Mouse (Mus musculus): ENCODE data around the gene Rcn3.
"Not testable (repeated sequence)": the region's sequence is repeated elsewhere in the genome, so short reads cannot be mapped to it uniquely, and the experiment has no call there.

Rcn3 gene

GRCm38 (mm10) chr7:45097479-45097878 lies 5.5 kb upstream of the Rcn3 start:
- DNase-seq = no peak

- DNase-seq = not testable (repeated sequence)
Observed at GRCm38 (mm10) chr7:45095965-45096364, 3.9 kb upstream of the Rcn3 start.

GRCm38 (mm10) chr7:45095367-45095766 lies 3.3 kb upstream of the Rcn3 start:
- DNase-seq = no peak

- no peak for DNase-seq
Observed at GRCm38 (mm10) chr7:45094121-45094520, 2.1 kb upstream of the Rcn3 start.

- no peak for DNase-seq
Observed at GRCm38 (mm10) chr7:45093516-45093905, 1.5 kb upstream of the Rcn3 start.

- DNase-seq = no peak
Observed at GRCm38 (mm10) chr7:45092828-45093515, 951 bp upstream of the Rcn3 start.

GRCm38 (mm10) chr7:45091001-45091990 lies 725 bp downstream of the Rcn3 start:
- no peak for DNase-seq

GRCm38 (mm10) chr7:45090251-45090977 lies 1.6 kb downstream of the Rcn3 start:
- no peak for DNase-seq

GRCm38 (mm10) chr7:45088597-45088996 lies 3.4 kb downstream of the Rcn3 start:
- DNase-seq = no peak

GRCm38 (mm10) chr7:45086084-45086483 lies 5.9 kb downstream of the Rcn3 start:
- DNase-seq = no peak

- no peak for DNase-seq
Observed at GRCm38 (mm10) chr7:45083300-45083890, 8.6 kb downstream of the Rcn3 start.

GRCm38 (mm10) chr7:45082401-45083299 lies 9.4 kb downstream of the Rcn3 start:
- DNase-seq = peak; percentile 76

GRCm38 (mm10) chr7:45081016-45081415 lies 11.0 kb downstream of the Rcn3 start:
- no peak for DNase-seq

- peak; percentile 97 for DNase-seq
Observed at GRCm38 (mm10) chr7:45079856-45080255, 12.2 kb downstream of the Rcn3 start.

GRCm38 (mm10) chr7:45078513-45078912 lies 13.5 kb downstream of the Rcn3 start:
- DNase-seq = peak; percentile 88

GRCm38 (mm10) chr7:45077829-45078228 lies 14.2 kb downstream of the Rcn3 start:
- no peak for DNase-seq

- no peak for DNase-seq
Observed at GRCm38 (mm10) chr7:45077322-45077721, 14.7 kb downstream of the Rcn3 start.

- no peak for DNase-seq
Observed at GRCm38 (mm10) chr7:45076501-45076900, 15.5 kb downstream of the Rcn3 start.

GRCm38 (mm10) chr7:45075405-45075804 lies 16.6 kb downstream of the Rcn3 start:
- no peak for DNase-seq

GRCm38 (mm10) chr7:45073949-45074348 lies 18.1 kb downstream of the Rcn3 start:
- DNase-seq = no peak

GRCm38 (mm10) chr7:45073171-45073707 lies 18.8 kb downstream of the Rcn3 start:
- no peak for DNase-seq

Data from lung, postnatal 36 days (tissue).